Mouse (Mus musculus) liver, embryonic 15.5 days (tissue): ENCODE results near the gene A4galt. TPM values are rescaled to one million over a fixed set of nuclear protein-coding genes. Genes with fewer than 3 reads are reported as not detected.

Experiments used
- ATAC-seq: fragments of 200-750 bp; cut with Nextera tagmentation; 2 replicates; pipeline ENCODE4 v1.8.0; 2017; ENCODE audit warnings: moderate number of reproducible peaks, mild to moderate bottlenecking, moderate library complexity; ENCODE audit not compliant: insufficient read depth
- H3K27ac ChIP-seq: fragments of 300-500 bp; sonication (generic); replicated peaks from 2 replicates; pipeline ENCODE4 v1.5.1; 2015; ENCODE audit warnings: mild to moderate bottlenecking, inconsistent platforms
- H3K27me3 ChIP-seq: fragments of 300-500 bp; sonication (generic); 2 replicates; pipeline ENCODE4 v1.6.1; 2015; ENCODE audit warnings: mild to moderate bottlenecking, inconsistent platforms
- H3K36me3 ChIP-seq: fragments of 300-500 bp; sonication (generic); replicated peaks from 2 replicates; pipeline ENCODE4 v1.6.1; 2015; ENCODE audit warnings: moderate library complexity, mild to moderate bottlenecking, inconsistent platforms
- H3K4me1 ChIP-seq: fragments of 300-500 bp; sonication (generic); replicated peaks from 2 replicates; pipeline ENCODE4 v1.6.1; 2015; ENCODE audit warnings: inconsistent platforms
- H3K4me2 ChIP-seq: fragments of 300-500 bp; sonication (generic); 2 replicates; pipeline ENCODE4 v1.6.1; 2015; ENCODE audit warnings: moderate library complexity, mild to moderate bottlenecking, inconsistent platforms
- H3K4me3 ChIP-seq: fragments of 300-500 bp; sonication (generic); replicated peaks from 2 replicates; pipeline ENCODE4 v1.5.1; 2015; ENCODE audit warnings: mild to moderate bottlenecking, inconsistent platforms
- H3K9ac ChIP-seq: fragments of 300-500 bp; sonication (generic); 2 replicates; pipeline ENCODE4 v1.6.1; 2015; ENCODE audit warnings: moderate library complexity, mild to moderate bottlenecking, inconsistent platforms
- H3K9me3 ChIP-seq: fragments of 300-500 bp; sonication (generic); replicated peaks from 2 replicates; pipeline ENCODE4 v1.6.1; 2016; ENCODE audit warnings: inconsistent platforms
- WGBS: fragments of 180-500 bp; shearing (Covaris S2); methylation state at CpG from one replicate; pipeline ENCODE4 v1.1.7; 2015; ENCODE audit warnings: mixed read lengths; ENCODE audit not compliant: insufficient replicate concordance; 5-methylcytosine and 5-hydroxymethylcytosine counted together
- polyA plus RNA-seq: library from polyadenylated mRNA; unstranded; fragments of >200 nt; fragmentation: Nextera tagmentation; extraction: Ambion mirVana; gene quantifications from 2 replicates; pipeline ENCODE4 v1.2.1, GENCODE M21; 2015

Gene A4galt
- 0.13 TPM in 1 of 2 replicates, not detected in the other for polyA plus RNA-seq

DNA sequence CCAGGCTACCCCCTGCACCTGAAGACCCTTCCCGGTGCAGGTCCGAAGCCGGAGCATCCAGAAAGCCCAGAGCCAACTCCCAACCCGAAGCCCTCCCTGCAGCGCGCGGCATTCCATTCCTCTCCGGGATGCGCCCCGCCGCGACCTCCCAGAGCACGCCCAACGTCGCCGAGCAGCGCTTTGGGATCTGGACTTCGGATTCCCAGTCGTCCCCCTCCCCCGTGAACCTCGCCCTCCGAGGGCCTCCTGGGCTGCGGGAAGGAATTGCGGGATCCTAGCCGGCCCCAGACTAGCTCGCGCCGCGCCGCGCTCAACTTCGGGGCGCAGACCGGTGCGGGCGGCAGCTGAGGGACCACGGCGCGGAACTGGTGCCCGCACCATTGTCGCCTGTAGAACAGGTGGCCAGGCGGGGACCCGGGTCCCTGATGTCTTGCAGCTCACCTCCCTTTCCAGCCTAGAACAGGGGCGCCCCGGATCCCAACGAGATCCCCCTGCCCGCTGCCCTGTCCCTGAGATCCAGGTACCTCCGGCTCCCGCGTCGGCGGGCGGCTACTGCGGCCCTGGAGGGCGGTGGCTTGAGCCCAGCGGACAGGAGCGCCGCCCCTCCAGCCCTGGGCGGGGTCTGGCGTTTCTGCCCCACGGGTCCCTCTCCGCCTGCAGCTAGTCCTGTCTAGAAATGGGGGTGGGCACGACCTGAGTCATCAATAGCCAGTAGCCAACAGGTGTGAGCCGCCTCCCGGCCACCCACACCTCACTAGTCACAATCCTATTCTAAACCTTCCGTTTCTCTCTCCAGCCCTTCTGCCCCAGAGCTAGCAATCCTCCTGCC lies at the start of gene A4galt:
Gene A4galt (minus strand): TSS at position 599 of the 829 bp plus-strand sequence.
- ATAC-seq = no peak
- Histone ChIP-seq H3K36me3 (no peaks in the 10 kb centered on the region), H3K27me3 (peaks cover 67% of the 10 kb centered on the region), H3K9me3 (no peaks in the 10 kb centered on the region), H3K27ac (no peak within 1 kb of the TSS), H3K4me3 (peak within 1 kb of the TSS; percentile 43), H3K4me2 (peak within 1 kb of the TSS; percentile 61), H3K4me1 (peaks cover 7% of the 10 kb centered on the region; the same call in 1 of the 2 replicates), H3K9ac (no peak within 1 kb of the TSS)
- WGBS = 3% methylated on average over 66 of the region's 66 CpGs

GRCm38 (mm10) chr15:83299916-83300582 lies 48.5 kb upstream of the A4galt start:
- WGBS = 54% methylated on average over 10 of the region's 10 CpGs
- peaks cover 29% of the 10 kb centered on the region for H3K4me1 ChIP-seq
- peak; percentile 74 for ATAC-seq
- H3K27ac ChIP-seq = peak overlapping the region; percentile 56
- 0 out of 2 replicates have a peak overlapping the region, but pooled peaks have one; percentile 16 for H3K4me2 ChIP-seq
- no peak overlapping the region for H3K4me3 ChIP-seq
- H3K9ac ChIP-seq = no peak overlapping the region
- no peaks in the 10 kb centered on the region for H3K9me3 ChIP-seq
- 0 out of 2 replicates have a peak, but pooled peaks cover 2% of the 10 kb centered on the region for H3K36me3 ChIP-seq
- H3K27me3 ChIP-seq = no peaks in the 10 kb centered on the region

GRCm38 (mm10) chr15:83299450-83299849 lies 47.9 kb upstream of the A4galt start:
- WGBS = 83% methylated on average over 7 of the region's 7 CpGs
- Histone ChIP-seq H3K4me2 (no peak overlapping the region), H3K9me3 (no peaks in the 10 kb centered on the region), H3K9ac (no peak overlapping the region), H3K4me3 (no peak overlapping the region), H3K36me3 (0 out of 2 replicates have a peak, but pooled peaks cover 2% of the 10 kb centered on the region), H3K4me1 (peaks cover 25% of the 10 kb centered on the region), H3K27me3 (no peaks in the 10 kb centered on the region), H3K27ac (peak overlapping the region; percentile 56)
- peak; percentile 59 for ATAC-seq

- WGBS = 79% methylated on average over 2 of the region's 2 CpGs
- H3K9me3 ChIP-seq = no peaks in the 10 kb centered on the region
- H3K36me3 ChIP-seq = 0 out of 2 replicates have a peak, but pooled peaks cover 2% of the 10 kb centered on the region
- no peak for ATAC-seq
- H3K27me3 ChIP-seq = no peaks in the 10 kb centered on the region
- H3K4me3 ChIP-seq = no peak overlapping the region
- H3K27ac ChIP-seq = peak overlapping the region; percentile 56
- H3K4me2 ChIP-seq = no peak overlapping the region
- no peak overlapping the region for H3K9ac ChIP-seq
- H3K4me1 ChIP-seq = peaks cover 18% of the 10 kb centered on the region
These were observed 47.2 kb upstream of the A4galt start for GRCm38 (mm10) chr15:83298810-83299209.

- Histone ChIP-seq H3K4me3 (no peak overlapping the region), H3K4me1 (peaks cover 18% of the 10 kb centered on the region), H3K27me3 (no peaks in the 10 kb centered on the region), H3K36me3 (0 out of 2 replicates have a peak, but pooled peaks cover 2% of the 10 kb centered on the region), H3K9ac (no peak overlapping the region), H3K27ac (no peak overlapping the region), H3K4me2 (no peak overlapping the region), H3K9me3 (no peaks in the 10 kb centered on the region)
- no peak for ATAC-seq
- 75% methylated on average over 8 of the region's 8 CpGs for WGBS
These were observed 46.7 kb upstream of the A4galt start for GRCm38 (mm10) chr15:83298313-83298712.

- no peaks in the 10 kb centered on the region for H3K9me3 ChIP-seq
- H3K27me3 ChIP-seq = no peaks in the 10 kb centered on the region
- no peak for ATAC-seq
- no peak overlapping the region for H3K9ac ChIP-seq
- H3K36me3 ChIP-seq = 0 out of 2 replicates have a peak, but pooled peaks cover 2% of the 10 kb centered on the region
- no peak overlapping the region for H3K4me2 ChIP-seq
- H3K27ac ChIP-seq = no peak overlapping the region
- 67% methylated on average over 8 of the region's 8 CpGs for WGBS
- H3K4me3 ChIP-seq = no peak overlapping the region
- peaks cover 24% of the 10 kb centered on the region for H3K4me1 ChIP-seq
These were observed 45.3 kb upstream of the A4galt start for GRCm38 (mm10) chr15:83296771-83297311.

GRCm38 (mm10) chr15:83296050-83296449 lies 44.5 kb upstream of the A4galt start:
- WGBS = 66% methylated on average over 4 of the region's 4 CpGs
- Histone ChIP-seq H3K4me3 (no peak overlapping the region), H3K27me3 (no peaks in the 10 kb centered on the region), H3K4me1 (peaks cover 24% of the 10 kb centered on the region), H3K4me2 (no peak overlapping the region), H3K36me3 (0 out of 2 replicates have a peak, but pooled peaks cover 2% of the 10 kb centered on the region), H3K9ac (no peak overlapping the region), H3K27ac (no peak overlapping the region), H3K9me3 (no peaks in the 10 kb centered on the region)
- no peak for ATAC-seq

GRCm38 (mm10) chr15:83294954-83295353 lies 43.4 kb upstream of the A4galt start:
- H3K27ac ChIP-seq = no peak overlapping the region
- H3K9ac ChIP-seq = no peak overlapping the region
- H3K4me1 ChIP-seq = peaks cover 15% of the 10 kb centered on the region
- WGBS = 25% methylated on average over 3 of the region's 3 CpGs
- H3K27me3 ChIP-seq = no peaks in the 10 kb centered on the region
- H3K9me3 ChIP-seq = no peaks in the 10 kb centered on the region
- H3K4me2 ChIP-seq = no peak overlapping the region
- ATAC-seq = no peak
- H3K4me3 ChIP-seq = no peak overlapping the region
- H3K36me3 ChIP-seq = 0 out of 2 replicates have a peak, but pooled peaks cover 2% of the 10 kb centered on the region

- no peaks in the 10 kb centered on the region for H3K27me3 ChIP-seq
- WGBS = 74% methylated on average over 8 of the region's 8 CpGs
- ATAC-seq = no peak
- H3K9me3 ChIP-seq = no peaks in the 10 kb centered on the region
- H3K36me3 ChIP-seq = no peaks in the 10 kb centered on the region
- H3K4me1 ChIP-seq = peaks cover 7% of the 10 kb centered on the region
- H3K4me2 ChIP-seq = no peak overlapping the region
- H3K27ac ChIP-seq = peak overlapping the region; percentile 4; the same call in 1 of the 2 replicates
- H3K4me3 ChIP-seq = no peak overlapping the region
- H3K9ac ChIP-seq = no peak overlapping the region
These were observed 42.4 kb upstream of the A4galt start for GRCm38 (mm10) chr15:83293706-83294645.

- Histone ChIP-seq H3K4me3 (no peak overlapping the region), H3K9ac (no peak overlapping the region), H3K9me3 (no peaks in the 10 kb centered on the region), H3K4me1 (peaks cover 6% of the 10 kb centered on the region), H3K27me3 (no peaks in the 10 kb centered on the region), H3K4me2 (no peak overlapping the region), H3K36me3 (no peaks in the 10 kb centered on the region), H3K27ac (no peak overlapping the region)
- ATAC-seq = peak; percentile 33; the same call in 1 of the 2 replicates
- 57% methylated on average over 6 of the region's 6 CpGs for WGBS
These were observed 41.6 kb upstream of the A4galt start for GRCm38 (mm10) chr15:83293144-83293543.
